Mouse (Mus musculus) left cerebral cortex, postnatal 14 days (tissue): ENCODE results near the gene Il1f6. TPM values are rescaled to one million over a fixed set of nuclear protein-coding genes. Genes with fewer than 3 reads are reported as not detected.
"Not testable (repeated sequence)": the region's sequence is repeated elsewhere in the genome, so short reads cannot be mapped to it uniquely, and the experiment has no call there.

Experiments
- DNase-seq, 2 experiments: peaks; one replicate each; pipeline ENCODE4 v3.0.0; 2021 to 2022; ENCODE audit warnings: low spot score in 2 of 2, mixed read lengths in 1 of 2
- intact Hi-C: fragments of 180-260 bp; cut with DNase I; formaldehyde crosslinking; loops from one replicate; pipeline ENCODE4 v1.15.1; 2025
- long read RNA-seq, 2 experiments: library from polyadenylated mRNA; stranded (forward); transcript quantifications; one replicate each; pipeline ENCODE4 v2.0.0; 2021
- total RNA-seq, 2 experiments: library from RNA; stranded (reverse); gene quantifications; 2 replicates each; pipeline ENCODE4 v1.2.3; 2021

The Il1f6 gene
- not detected for total RNA-seq
- long read RNA-seq, experiment 1, result 0 reads
- long read RNA-seq, experiment 2, result 0 reads

GRCm38 (mm10) chr2:24215118-24215517, at the start of gene Il1f6:
Gene Il1f6, plus strand, starts transcription at chr2:24215418.
- intact Hi-C loops, result no loop called here
- DNase-seq, result no peak

DNA sequence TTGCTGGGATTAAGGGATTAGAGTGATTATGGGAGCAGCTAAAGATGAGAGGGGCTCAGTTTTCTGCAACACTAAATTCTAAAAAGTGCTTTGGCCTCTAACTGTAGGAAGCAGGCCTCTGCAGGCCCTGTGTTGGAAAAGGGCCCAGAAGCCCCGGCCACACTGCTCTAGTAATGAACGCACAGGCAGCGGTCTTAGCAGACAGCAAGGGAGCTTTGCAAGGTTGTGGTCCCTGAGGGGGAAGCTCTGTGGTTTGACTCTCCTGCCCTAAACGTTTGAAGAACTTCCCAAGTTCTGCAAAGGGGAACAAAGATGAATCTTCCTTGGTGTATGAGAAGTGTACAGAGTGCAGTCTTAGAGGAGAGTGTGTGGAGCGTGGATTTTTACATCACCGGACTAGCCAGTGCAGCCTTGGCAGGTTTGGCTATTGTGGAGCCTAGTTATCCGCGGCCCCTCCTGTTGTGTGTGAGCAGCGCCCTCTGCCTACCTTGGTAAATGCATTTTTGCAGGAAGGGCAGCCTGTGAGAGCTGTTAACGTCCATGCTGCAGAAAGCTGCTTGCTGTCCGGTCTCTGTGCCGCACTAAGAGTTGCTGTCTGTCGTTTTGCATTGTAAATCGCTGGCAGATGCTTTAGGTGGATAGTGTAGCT, 33.4 kb upstream of the Il1f6 start:
- DNase-seq, result peak; percentile 39 to 58
- intact Hi-C loops, result loop anchor here (10.0 kb wide), 1 partner anchor 867 kb away; no protein-coding TSS in a partner anchor

DNA sequence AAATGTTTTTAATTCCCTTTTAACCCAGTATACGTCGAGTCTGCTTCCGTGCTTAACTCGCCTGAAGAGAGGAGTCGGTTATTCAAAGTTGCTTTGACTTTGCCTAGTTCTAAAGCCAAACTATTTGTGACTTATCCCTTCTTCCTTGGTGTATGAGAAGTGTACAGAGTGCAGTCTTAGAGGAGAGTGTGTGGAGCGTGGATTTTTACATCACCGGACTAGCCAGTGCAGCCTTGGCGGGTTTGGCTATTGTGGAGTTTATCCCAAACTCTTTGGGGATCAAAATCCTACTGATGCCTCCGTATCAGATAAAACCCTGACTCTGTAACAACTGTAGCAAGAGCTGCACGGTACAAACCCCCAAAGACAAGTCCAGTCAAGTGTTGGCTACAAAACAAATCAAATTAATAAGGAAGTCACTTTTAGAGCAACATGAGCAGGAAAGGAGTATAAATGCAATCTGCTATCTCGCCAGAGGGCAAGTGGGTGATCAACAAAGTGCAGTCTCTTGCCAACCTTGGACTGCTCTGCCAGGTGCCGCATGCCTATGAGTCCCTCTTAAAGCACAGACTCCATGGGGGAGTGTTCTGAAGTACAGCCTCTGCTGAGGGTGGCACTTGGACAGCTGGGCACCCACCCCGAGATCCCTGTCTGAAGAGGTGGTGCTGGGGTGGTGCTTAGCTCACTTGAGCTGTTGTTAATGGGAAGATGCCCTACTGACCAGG, 32.6 kb upstream of the Il1f6 start:
- DNase-seq, result not testable (repeated sequence)
- intact Hi-C loops, result loop anchor here (10.0 kb wide), 1 partner anchor 868 kb away; no protein-coding TSS in a partner anchor

GRCm38 (mm10) chr2:24184092-24184491, 31.1 kb upstream of the Il1f6 start:
- intact Hi-C loops, result loop anchor here (10.0 kb wide), 1 partner anchor 869 kb away; no protein-coding TSS in a partner anchor

GRCm38 (mm10) chr2:24186176-24186575, 29.0 kb upstream of the Il1f6 start, which contains the start of gene Il1f9:
Gene Il1f9, plus strand, starts transcription at chr2:24186476.
- DNase-seq, result no peak
- intact Hi-C loops, result loop anchor here (10.0 kb wide), 1 partner anchor 871 kb away; no protein-coding TSS in a partner anchor

More at GRCm38 (mm10) chr2:24184092-24184491, 31.1 kb upstream of the Il1f6 start:
- DNase-seq, result not testable (repeated sequence)

GRCm38 (mm10) chr2:24187585-24187984, 27.6 kb upstream of the Il1f6 start:
- DNase-seq, result no peak
- intact Hi-C loops, result loop anchor here (10.0 kb wide), 1 partner anchor 873 kb away; no protein-coding TSS in a partner anchor

DNA sequence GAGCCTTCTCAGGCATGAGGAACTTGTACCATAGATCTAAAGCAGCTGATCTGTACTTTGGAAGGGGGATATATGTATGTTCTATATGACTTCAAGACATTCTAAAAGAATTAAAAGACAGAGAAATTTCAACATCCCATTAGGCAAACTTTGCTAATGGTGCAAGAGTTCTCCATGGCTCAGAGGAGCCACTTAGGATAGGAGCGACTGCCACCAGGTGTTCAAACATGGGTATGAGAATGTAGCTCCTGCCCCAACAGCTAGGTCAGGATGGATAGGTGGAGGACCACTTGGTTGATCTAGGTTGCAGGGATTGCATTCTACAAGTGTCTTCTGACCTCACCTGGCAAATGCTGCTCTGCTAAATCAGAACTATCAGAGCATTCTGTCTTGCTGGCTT, 27.0 kb upstream of the Il1f6 start:
- intact Hi-C loops, result loop anchor here (10.0 kb wide), 1 partner anchor 873 kb away; no protein-coding TSS in a partner anchor
- no peak for DNase-seq

DNA sequence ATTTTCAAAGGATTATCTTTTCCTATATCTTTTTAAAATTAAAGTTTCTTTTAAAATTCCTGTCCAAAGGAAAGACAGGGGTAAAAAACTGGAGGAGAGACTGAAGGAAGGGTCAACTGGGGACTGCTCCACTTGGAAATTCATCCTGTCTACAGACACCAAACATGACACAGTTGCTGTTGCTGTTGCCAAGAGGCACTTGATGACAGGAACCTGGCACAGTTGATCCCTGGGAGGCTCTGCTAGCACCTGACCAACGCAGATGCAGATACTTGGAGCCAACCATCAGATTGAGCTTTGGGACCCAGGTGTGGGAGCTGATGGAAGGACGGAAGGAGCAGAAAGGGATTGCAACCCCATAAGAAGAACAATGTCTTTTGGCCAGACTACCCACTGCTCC, 12.0 kb downstream of the Il1f6 start:
- no peak for DNase-seq
- intact Hi-C loops, result no loop called here

GRCm38 (mm10) chr2:24267503-24267902, 52.3 kb downstream of the Il1f6 start:
- DNase-seq, result no peak
- intact Hi-C loops, result loop anchor here (10.0 kb wide), 1 partner anchor 113 kb away; the partner anchor contains the start of gene Il1f8

GRCm38 (mm10) chr2:24273619-24274018, 58.4 kb downstream of the Il1f6 start:
- intact Hi-C loops, result no loop called here
- DNase-seq, result no peak

- intact Hi-C loops, result no loop called here
- DNase-seq, result no peak
Measured at GRCm38 (mm10) chr2:24275146-24275545, 59.9 kb downstream of the Il1f6 start.

Other genes starting within 250 kb of the Il1f6 start
- 10 to 100 TPM; 24.2 to 28.5 TPM for gene Hnmt, start 166.0 kb upstream of the Il1f6 start, total RNA-seq
- not detected for gene Tbpl2, start 118.8 kb upstream of the Il1f6 start, total RNA-seq
- gene Il1f8, start 62.3 kb upstream of the Il1f6 start, total RNA-seq, result not detected
- gene Il1f9, start 28.9 kb upstream of the Il1f6 start, total RNA-seq, result not detected
- gene Il1f5, start 61.5 kb downstream of the Il1f6 start, total RNA-seq, result under 1 TPM in 1 of 2 experiments, not detected in 1; 0.49 TPM
- gene Il1f10, start 75.8 kb downstream of the Il1f6 start, total RNA-seq, result not detected
- gene Il1rn, start 121.4 kb downstream of the Il1f6 start, total RNA-seq, result not detected
- 1 to 10 TPM in 1 of 2 experiments, under 1 TPM in 1; 0.99 to 2.2 TPM for gene Psd4, start 152.2 kb downstream of the Il1f6 start, total RNA-seq